Mouse (Mus musculus) skeletal muscle tissue, adult 2 months (tissue): Measurements from ENCODE around the gene Sympk.

Experiments
- DNase-seq: peaks from one replicate; pipeline ENCODE4 v3.0.0-alpha.2; 2012; ENCODE audit warnings: low read depth, low spot score

Gene Sympk

DNA sequence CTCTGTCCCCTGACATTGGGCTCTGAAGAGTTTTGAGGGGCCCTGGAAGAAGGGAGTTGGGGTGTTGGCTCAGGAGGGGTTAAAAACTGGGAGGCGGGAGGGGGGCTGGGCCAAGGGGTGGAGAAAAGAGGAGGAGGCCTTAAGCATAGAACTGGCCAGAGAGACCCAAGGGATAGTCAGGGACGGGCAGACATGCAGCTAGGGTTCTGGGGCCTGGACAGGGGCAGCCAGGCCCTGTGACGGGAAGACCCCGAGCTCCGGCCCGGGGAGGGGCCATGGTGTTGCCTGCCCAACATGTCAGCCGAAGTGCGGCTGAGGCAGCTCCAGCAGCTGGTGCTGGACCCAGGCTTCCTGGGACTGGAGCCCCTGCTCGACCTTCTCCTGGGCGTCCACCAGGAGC lies 59.5 kb downstream of the Sympk start, which contains the start of gene Dmpk:
TSS of gene Dmpk (plus strand) at position 149 of the 400 bp plus-strand sequence.
- peak; percentile 55 for DNase-seq

DNA sequence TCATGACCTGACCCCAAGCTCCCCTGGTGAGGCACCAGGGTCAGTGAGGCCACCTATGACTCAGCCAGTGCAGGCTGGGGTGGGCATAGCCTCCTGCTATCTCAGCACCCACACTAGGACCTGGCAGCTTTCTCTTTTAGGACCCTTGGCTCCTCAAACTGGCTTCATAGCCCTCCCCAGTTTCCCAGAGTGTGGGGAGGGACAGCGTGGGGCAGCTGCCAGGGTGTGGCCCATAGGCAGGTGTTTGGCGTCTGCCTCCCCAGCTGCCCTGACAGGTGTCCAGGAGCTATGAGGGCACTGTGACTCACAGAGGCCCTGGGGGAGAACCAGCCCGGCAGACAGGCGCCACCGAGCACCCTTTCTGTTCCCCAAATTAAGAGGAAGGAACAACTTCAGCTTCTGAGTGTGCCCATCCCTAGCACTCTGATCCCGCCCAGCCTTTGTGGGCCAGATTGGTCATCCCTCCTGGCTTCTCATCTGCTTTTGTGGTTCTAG lies 60.1 kb downstream of the Sympk start:
- DNase-seq: peak; percentile 90

DNA sequence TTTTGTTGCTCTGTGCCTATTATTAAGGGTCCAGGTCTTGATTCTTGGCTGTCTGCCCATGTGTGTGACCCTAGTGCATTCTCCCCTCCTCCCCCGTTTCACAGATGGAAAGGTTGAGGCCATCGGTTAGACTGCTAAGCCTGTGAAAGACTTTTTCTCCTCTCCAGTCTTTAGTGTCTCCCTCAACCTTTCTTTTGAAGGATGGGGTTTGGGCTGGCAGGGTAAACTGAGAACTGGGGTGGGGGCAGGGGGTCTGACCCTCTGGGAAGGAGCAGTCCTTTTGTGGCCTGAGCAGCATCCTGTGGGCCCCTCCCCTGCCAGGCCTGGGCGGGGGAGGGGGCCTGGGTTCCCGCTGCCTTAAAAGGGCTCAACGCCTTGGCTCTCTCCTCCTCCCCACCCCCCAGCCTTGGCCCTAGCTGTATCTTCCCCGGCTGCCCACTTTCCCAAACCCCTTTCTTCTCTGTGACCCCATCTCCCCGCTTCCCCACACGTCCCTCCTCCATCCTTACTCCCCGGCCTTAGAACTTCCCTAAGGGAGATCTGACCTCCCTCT lies 60.8 kb downstream of the Sympk start:
- DNase-seq: no peak

DNA sequence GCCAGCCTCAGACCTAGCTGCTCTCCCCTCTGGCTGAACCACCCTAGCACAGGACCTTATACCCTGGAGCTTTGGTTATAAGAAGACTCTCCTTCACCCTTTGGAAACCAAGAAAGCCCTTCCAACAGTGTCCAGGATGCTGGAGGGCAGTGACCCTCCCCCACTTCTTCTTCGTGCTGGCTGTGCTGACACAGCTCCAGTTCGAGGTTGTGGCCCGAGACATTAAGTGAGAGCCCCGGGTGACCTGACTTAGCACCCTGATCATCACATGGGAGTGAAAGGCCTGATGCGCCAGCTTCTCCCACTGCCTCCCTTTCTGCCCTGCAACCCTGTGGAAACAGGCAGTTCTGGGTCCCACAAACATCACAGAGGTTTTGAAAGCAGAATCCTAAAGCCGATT lies 61.3 kb downstream of the Sympk start:
- DNase-seq: no peak

DNA sequence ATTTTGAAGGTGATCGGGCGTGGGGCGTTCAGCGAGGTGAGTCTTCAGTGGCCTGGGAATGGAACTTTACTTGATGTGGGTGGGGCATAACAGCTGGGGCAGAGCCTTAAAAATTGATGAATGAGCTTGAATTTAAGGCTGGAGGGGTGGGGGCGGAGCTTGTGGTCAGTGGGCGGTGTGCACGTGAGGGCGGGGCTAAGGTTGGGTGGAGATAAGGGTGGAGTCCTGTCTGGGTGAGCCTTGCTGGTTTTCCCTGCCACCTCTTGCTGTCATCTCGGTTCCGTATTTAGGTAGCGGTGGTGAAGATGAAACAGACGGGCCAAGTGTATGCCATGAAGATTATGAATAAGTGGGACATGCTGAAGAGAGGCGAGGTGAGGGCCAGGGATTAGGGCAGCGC lies 61.9 kb downstream of the Sympk start:
- peak; percentile 49 for DNase-seq

DNA sequence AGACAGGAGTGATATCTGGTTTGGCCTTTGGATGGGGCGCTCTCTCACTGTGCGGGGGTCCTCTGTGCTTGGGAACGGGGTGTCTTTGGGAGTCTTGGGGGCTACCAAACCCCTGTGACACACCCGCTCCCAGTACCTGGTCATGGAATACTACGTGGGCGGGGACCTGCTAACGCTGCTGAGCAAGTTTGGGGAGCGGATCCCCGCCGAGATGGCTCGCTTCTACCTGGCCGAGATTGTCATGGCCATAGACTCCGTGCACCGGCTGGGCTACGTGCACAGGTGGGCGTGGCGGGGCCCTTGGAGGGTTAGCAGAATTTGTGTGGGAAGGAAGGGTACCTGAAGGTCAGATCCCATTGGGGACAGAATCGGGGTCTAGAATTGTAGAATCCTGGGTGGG lies 62.6 kb downstream of the Sympk start:
- no peak for DNase-seq

DNA sequence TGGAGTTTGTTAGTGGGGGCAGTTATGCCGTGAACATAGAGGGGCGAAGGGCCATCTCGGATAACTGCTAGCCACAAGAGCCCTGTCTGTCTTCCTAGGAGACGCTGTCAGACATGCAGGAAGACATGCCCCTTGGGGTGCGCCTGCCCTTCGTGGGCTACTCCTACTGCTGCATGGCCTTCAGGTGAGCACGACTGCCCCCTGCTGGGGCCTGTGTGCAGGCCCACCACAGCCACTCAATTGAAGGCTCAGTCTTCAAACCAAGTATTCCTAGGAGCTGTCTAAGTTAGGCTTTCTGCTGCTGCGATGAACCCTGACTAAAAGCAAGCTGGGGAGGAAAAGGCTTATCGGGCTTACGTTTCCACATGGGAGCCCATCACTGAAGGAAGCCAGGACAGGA lies 64.6 kb downstream of the Sympk start:
- peak; percentile 56 for DNase-seq

DNA sequence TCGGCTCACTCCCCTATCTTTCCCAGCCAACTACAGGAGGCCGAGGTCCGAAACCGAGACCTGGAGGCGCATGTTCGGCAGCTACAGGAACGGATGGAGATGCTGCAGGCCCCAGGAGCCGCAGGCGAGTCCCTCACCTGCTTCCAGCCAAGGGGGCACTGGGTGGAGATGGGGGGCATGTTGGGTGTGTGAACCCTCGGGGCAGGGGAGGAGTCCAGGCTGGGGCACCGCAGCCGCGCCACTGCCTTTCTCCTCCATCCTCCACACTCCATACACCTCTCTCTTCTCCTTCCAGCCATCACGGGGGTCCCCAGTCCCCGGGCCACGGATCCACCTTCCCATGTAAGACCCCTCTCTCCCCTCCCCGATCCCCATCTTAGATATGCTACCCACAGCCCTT lies 67.7 kb downstream of the Sympk start:
- DNase-seq: no peak

DNA sequence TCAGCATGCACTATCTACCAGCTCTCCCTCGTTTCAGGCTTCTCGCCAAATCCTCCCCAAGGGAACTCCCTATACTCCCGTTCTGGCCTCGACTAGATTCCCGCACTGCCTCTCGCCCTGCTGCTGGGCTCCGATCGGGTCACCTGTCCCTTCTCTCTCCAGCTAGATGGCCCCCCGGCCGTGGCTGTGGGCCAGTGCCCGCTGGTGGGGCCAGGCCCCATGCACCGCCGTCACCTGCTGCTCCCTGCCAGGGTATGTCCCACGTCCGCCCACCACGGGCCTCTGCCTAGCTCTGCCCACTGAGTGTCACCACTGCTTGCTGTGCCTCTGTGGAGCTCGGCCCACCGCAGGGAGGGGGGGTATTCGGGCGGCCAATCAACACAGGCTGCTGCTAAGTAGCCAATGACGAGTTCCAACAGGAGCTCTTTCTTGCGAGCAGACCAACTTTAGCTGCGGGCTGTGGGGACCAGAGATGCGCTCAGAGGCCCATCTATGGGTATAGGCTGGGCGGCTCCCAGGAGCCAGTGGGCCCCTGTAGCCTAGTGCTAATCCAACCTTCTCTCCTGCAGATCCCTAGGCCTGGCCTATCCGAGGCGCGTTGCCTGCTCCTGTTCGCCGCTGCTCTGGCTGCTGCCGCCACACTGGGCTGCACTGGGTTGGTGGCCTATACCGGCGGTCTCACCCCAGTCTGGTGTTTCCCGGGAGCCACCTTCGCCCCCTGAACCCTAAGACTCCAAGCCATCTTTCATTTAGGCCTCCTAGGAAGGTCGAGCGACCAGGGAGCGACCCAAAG lies 68.4 kb downstream of the Sympk start:
- no peak for DNase-seq

DNA sequence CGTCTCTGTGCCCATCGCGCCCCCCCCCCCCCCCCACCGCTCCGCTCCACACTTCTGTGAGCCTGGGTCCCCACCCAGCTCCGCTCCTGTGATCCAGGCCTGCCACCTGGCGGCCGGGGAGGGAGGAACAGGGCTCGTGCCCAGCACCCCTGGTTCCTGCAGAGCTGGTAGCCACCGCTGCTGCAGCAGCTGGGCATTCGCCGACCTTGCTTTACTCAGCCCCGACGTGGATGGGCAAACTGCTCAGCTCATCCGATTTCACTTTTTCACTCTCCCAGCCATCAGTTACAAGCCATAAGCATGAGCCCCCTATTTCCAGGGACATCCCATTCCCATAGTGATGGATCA lies 69.0 kb downstream of the Sympk start:
- DNase-seq: peak; percentile 76

DNA sequence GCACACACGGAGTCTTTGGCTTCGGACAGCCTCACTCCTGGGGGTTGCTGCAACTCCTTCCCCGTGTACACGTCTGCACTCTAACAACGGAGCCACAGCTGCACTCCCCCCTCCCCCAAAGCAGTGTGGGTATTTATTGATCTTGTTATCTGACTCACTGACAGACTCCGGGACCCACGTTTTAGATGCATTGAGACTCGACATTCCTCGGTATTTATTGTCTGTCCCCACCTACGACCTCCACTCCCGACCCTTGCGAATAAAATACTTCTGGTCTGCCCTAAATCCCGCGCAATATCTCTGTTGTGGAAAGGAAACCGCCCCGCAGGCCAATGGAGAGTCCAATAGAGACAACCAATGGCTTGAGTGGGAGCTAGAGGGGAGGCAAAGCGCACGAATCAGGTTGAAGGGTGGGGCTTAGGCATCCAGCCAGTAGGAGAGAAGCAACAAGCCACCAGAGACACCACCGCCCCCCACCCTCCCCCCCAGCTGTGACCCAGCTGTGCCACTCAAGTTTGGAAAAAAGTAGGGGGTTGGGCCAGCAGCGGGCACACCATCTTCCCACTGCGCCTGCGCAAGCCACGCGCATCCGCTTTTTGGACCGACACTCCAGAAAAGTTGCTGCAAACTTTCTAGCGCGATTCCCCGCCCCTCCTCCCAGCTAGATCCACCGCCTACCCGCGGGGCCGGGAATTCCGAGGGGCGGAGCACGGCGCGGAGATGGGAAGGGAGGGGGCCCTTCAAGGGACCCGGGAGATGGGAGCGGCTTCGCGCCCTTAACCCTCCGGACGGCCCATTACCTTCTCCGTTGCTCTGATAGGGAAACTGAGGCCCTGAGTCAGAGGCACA lies 69.6 kb downstream of the Sympk start:
- DNase-seq: peak; percentile 96

DNA sequence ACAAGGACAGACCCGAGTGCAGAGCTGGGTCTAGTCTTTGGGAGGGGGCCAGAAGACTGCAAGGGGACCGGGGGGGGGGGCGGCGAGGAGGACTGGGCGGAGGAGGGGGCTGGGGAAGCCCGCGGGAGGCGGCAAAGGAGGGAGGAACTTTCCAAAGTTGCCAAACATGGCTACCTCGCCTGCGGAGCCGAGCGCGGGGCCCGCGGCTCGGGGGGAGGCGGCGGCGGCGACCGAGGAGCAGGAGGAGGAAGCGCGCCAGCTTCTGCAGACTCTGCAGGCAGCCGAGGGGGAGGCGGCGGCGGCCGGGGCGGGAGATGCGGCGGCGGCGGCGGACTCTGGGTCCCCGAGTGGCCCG lies 70.3 kb downstream of the Sympk start, which contains the start of gene Six5:
TSS of gene Six5 (plus strand) at position 124 of the 355 bp plus-strand sequence.
- DNase-seq: no peak

DNA sequence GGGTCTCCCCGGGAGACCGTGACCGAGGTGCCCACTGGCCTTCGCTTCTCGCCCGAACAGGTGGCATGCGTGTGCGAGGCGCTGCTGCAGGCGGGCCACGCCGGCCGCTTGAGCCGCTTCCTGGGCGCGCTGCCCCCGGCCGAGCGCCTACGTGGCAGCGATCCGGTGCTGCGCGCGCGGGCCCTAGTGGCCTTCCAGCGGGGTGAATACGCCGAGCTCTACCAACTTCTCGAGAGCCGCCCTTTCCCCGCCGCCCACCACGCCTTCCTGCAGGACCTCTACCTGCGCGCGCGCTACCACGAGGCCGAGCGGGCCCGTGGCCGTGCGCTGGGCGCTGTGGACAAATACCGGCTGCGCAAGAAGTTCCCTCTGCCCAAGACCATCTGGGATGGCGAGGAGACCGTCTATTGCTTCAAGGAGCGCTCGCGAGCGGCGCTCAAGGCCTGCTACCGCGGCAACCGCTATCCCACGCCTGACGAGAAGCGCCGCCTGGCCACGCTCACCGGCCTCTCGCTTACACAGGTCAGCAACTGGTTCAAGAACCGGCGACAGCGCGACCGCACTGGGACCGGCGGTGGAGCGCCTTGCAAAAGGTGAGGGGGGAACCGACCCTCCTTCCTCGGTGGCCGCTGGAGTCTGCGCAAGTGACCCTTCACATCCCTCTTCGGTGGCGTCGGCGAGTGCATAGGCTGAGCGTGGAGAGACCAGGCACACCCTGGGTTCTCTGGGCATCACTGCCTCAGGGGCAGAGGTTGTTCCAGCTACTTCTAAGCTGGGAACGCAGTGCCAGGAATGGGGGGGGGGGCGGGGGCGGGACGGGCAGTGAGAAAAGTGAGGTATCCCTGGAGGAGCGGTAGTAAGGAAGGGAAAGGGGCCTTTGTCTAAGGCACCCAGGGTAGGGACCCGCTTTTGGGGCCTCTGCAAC lies 70.9 kb downstream of the Sympk start:
- DNase-seq: no peak

DNA sequence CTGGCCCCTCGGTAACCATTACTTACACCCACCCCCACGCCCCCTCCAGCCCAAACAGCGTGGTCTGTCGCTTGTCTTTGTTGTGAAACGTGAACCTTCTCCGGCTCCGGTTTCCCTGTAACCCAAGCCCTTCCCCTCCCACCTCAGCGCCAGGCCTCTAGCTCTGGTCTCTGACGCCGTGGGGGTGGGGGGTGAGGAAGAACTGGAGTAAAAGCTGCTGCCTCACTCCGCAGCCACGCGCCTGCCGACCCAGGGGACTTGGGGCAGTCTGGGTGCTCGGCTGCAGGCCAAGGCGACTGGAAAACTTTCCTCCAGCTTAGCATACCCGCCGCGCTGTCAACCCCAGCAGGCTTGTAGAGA lies 71.6 kb downstream of the Sympk start:
- no peak for DNase-seq

DNA sequence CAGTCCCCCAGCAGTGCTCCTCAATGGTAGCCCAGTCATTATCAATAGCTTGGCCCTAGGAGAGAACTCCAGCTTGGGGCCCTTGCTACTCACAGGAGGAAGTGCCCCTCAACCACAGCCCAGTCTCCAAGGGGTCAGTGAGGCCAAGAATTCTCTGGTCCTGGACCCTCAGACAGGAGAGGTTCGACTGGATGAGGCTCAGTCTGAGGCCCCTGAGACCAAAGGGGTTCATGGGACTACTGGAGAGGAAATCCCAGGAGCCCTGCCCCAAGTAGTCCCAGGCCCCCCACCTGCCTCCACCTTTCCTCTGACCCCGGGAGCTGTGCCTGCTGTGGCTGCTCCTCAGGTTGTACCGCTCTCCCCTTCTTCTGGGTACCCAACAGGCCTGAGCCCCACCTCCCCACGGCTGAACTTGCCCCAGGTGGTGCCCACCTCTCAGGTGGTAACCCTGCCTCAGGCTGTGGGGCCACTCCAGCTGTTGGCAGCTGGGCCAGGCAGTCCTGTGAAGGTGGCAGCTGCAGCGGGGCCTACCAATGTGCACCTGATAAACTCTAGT lies 72.3 kb downstream of the Sympk start:
- DNase-seq: no peak

DNA sequence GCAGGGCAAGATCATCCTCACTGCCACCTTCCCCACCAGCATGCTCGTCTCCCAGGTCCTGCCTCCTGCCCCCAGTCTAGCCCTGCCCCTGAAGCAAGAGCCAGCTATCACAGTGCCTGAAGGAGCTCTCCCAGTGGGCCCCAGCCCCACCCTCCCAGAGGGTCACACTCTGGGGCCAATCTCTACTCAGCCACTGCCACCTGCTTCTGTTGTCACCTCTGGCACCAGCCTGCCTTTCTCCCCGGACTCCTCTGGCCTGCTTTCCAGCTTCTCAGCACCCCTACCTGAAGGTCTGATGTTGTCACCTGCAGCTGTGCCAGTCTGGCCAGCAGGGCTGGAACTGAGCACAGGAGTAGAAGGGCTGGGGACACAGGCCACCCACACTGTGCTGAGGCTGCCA lies 73.0 kb downstream of the Sympk start:
- no peak for DNase-seq

DNA sequence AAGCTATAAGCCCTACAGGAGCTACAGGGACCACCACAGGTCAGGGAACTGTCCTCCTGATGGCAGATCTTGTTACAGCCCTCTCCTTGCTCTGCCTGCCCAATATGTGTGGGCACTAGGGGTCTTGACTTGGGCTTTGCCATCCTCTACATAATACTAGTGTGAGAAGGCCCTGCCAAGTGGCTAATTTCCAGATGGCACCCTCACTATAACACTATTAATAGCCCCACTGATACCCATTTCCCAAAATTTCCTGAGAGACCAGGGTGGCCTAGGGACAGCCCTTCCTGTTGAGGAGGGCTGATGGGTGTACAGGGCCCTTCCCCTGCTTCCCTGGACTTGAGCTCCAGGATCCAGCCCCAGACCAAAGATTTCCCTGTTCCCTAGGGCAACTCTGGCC lies 73.7 kb downstream of the Sympk start:
- DNase-seq: no peak

DNA sequence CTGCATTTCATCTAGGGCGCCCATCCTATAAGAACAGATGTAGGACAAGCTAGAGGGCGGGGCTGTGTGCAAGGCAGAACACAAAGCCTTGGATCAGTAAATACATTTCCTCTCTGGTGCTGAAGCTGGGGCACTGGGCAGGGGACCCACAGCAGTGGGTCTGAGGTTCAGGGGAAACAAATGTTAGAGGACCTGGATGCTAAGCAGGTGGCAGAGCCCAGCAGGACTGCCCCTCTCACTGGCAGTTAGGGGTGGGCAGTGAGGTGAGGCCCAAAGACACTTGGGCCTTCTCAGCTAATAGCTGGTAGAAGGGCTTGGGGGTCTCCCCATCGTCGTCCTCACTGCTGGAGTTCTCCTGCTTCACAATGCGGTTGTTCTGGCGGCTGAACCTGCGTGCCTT lies 74.6 kb downstream of the Sympk start:
- no peak for DNase-seq

DNA sequence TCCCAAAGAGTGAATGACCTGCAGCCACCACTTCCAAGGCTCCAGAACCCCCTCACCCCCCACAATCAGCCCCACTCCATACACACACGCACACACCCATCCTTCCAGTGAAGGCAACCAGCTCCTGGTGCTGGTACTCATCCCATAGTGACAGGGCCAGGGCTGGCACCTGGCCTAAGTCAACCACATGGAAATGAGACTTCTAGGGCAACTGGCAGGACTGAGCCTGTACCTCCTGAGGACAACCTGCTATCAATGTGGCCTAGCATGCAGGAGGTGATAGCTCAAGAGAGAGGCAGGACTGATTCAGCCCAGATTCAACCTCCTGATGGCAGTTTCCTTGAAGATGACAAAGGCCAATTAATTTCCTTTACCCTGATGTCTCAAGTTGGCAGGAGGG lies 76.1 kb downstream of the Sympk start:
- no peak for DNase-seq

DNA sequence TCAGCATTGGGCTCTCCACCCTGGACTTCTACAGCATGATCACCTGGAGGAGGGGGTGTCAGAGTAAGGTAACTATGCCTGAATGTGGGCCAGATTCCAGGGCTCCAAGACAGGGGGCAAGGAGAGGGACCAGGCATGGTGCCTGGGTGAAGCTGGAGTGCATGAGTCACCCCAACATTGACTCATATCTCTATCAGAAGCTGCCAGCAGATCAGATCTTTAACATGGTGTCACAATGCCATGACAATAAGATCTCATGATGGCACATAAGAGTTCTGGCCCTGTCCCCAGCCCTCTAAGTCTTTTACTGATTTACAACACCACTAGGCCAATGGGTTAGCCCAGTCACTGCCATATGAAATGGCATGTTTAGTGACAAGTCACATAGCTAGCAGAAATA lies 79.6 kb downstream of the Sympk start:
- DNase-seq: no peak
